Mouse (Mus musculus) stomach, embryonic 16.5 days (tissue): ENCODE results near the gene Pdik1l. TPM values are rescaled to one million over a fixed set of nuclear protein-coding genes. Genes with fewer than 3 reads are reported as not detected.
A peak's percentile ranks its signal among the peaks of the same experiment; 100 is the strongest.
"Not testable (repeated sequence)": the region's sequence is repeated elsewhere in the genome, so short reads cannot be mapped to it uniquely, and the experiment has no call there.

Experiments used
- ATAC-seq: fragments of 200-750 bp; cut with Nextera tagmentation; 2 replicates; pipeline ENCODE4 v1.8.0; 2017; ENCODE audit warnings: moderate number of reproducible peaks, moderate TSS enrichment; ENCODE audit not compliant: insufficient read depth, low FRiP score
- H3K27ac ChIP-seq: fragments of 300-500 bp; sonication (generic); 2 replicates; pipeline ENCODE4 v1.5.1; 2014; ENCODE audit warnings: low read length
- H3K27me3 ChIP-seq: fragments of 300-500 bp; sonication (generic); 2 replicates; pipeline ENCODE4 v1.6.1; 2014; ENCODE audit warnings: low read length, control low read depth, mixed read lengths; ENCODE audit not compliant: control insufficient read depth, insufficient read depth
- H3K36me3 ChIP-seq: fragments of 300-500 bp; sonication (generic); 2 replicates; pipeline ENCODE4 v1.6.1; 2014; ENCODE audit warnings: low read length; ENCODE audit not compliant: control insufficient read depth, insufficient read depth
- H3K4me1 ChIP-seq: fragments of 300-500 bp; sonication (generic); 2 replicates; pipeline ENCODE4 v1.6.1; 2014; ENCODE audit warnings: low read length, control low read depth, mixed read lengths; ENCODE audit not compliant: control insufficient read depth, insufficient read depth
- H3K4me2 ChIP-seq: fragments of 300-500 bp; sonication (generic); 2 replicates; pipeline ENCODE4 v1.6.1; 2014; ENCODE audit warnings: low read depth, low read length, mixed read lengths
- H3K4me3 ChIP-seq: fragments of 300-500 bp; sonication (generic); replicated peaks from 2 replicates; pipeline ENCODE4 v1.5.1; 2014; ENCODE audit warnings: mild to moderate bottlenecking, low read length
- H3K9ac ChIP-seq: fragments of 300-500 bp; sonication (generic); 2 replicates; pipeline ENCODE4 v1.6.1; 2014; ENCODE audit warnings: low read length
- H3K9me3 ChIP-seq: fragments of 300-500 bp; sonication (generic); replicated peaks from 2 replicates; pipeline ENCODE4 v1.6.1; 2016; ENCODE audit warnings: low read length, control low read depth; ENCODE audit not compliant: control insufficient read depth
- WGBS: fragments of 180-500 bp; shearing (Covaris S2); extraction: QIAGEN DNeasy Blood & Tissue Kit; methylation state at CpG from one replicate; pipeline ENCODE4 v1.1.7; 2014; 5-methylcytosine and 5-hydroxymethylcytosine counted together
- polyA plus RNA-seq: library from polyadenylated mRNA; unstranded; fragments of >200 nt; fragmentation: Nextera tagmentation; extraction: Ambion mirVana; gene quantifications from 2 replicates; pipeline ENCODE4 v1.2.1, GENCODE M21; 2015

Gene Pdik1l
- polyA plus RNA-seq, 1 experiment from 2014 or later, result 17.7 TPM

GRCm38 (mm10) chr4:134307367-134308072, 19.8 kb upstream of the Pdik1l start:
- peak overlapping the region; percentile 23 for H3K4me2 ChIP-seq
- no peaks in the 10 kb centered on the region for H3K9me3 ChIP-seq
- WGBS, result 8% methylated on average over 12 of the region's 12 CpGs
- no peak overlapping the region for H3K4me3 ChIP-seq
- no peaks in the 10 kb centered on the region for H3K27me3 ChIP-seq
- peaks cover 6% of the 10 kb centered on the region for H3K4me1 ChIP-seq
- no peak overlapping the region for H3K27ac ChIP-seq
- H3K36me3 ChIP-seq, result no peaks in the 10 kb centered on the region
- H3K9ac ChIP-seq, result no peak overlapping the region; the same call in 1 of the 2 replicates
- peak; percentile 71; the same call in 1 of the 2 replicates for ATAC-seq

DNA sequence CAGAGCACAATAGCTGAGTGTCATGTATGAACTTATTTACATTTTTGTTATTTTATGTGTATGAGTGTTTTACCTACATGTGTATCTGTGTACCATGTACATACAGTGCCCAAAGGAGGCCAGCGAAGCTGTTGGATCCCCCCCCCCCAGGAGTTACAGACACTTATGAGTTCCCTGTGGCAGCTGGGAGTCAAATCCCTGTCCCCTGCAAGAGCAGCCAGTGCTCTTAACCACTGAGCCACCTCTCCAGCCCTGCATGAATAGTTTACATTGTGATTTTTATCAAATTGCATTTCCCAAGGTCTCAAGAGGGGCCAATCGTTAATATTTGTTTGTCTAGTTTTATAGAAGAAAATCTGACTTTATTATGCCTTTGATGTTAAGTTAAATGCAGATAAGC, 19.3 kb upstream of the Pdik1l start:
- H3K27me3 ChIP-seq, result no peaks in the 10 kb centered on the region
- H3K4me3 ChIP-seq, result no peak overlapping the region
- H3K4me2 ChIP-seq, result peak overlapping the region; percentile 23; the same call in 1 of the 2 replicates
- no peaks in the 10 kb centered on the region for H3K9me3 ChIP-seq
- WGBS, result 38% methylated on average over 2 of the region's 2 CpGs
- no peaks in the 10 kb centered on the region for H3K36me3 ChIP-seq
- peaks cover 6% of the 10 kb centered on the region for H3K4me1 ChIP-seq
- no peak for ATAC-seq
- H3K9ac ChIP-seq, result no peak overlapping the region
- H3K27ac ChIP-seq, result no peak overlapping the region

- Histone ChIP-seq H3K4me3 (no peak overlapping the region), H3K9ac (no peak overlapping the region), H3K4me2 (no peak overlapping the region), H3K27me3 (no peaks in the 10 kb centered on the region), H3K9me3 (no peaks in the 10 kb centered on the region), H3K27ac (no peak overlapping the region), H3K36me3 (no peaks in the 10 kb centered on the region), H3K4me1 (0 out of 2 replicates have a peak, but pooled peaks cover under 1% of the 10 kb centered on the region)
- no peak for ATAC-seq
- WGBS, result 85% methylated on average over 5 of the region's 5 CpGs
Measured at GRCm38 (mm10) chr4:134302084-134302483, 14.4 kb upstream of the Pdik1l start.

DNA sequence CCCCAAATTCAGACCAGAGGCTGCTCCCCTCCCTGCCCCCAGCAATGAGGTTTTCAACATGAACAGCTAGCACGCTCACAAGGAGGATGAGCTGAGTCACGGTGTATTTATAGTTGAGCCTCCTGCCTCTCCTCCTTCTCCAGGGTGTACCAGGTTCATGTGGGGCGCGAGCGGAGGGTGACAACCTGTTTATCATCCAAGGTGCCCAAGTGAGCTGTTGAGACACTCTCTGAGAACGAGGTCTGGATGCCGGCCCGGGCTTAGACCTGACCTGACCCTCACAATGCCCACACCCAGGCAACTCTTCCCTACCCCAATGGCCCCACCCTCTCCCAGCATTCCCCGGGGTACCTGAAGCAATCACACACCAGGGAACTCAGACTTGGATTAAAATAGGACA, 12.6 kb upstream of the Pdik1l start:
- Histone ChIP-seq H3K4me3 (no peak overlapping the region), H3K36me3 (no peaks in the 10 kb centered on the region), H3K27me3 (no peaks in the 10 kb centered on the region), H3K27ac (no peak overlapping the region), H3K9ac (no peak overlapping the region), H3K9me3 (0 out of 2 replicates have a peak, but pooled peaks cover 2% of the 10 kb centered on the region), H3K4me1 (no peaks in the 10 kb centered on the region), H3K4me2 (no peak overlapping the region)
- no peak; the same call in 1 of the 2 replicates for ATAC-seq
- whole genome bisulfite sequencing, result 54% methylated on average over 9 of the region's 9 CpGs

GRCm38 (mm10) chr4:134299498-134299810, 11.8 kb upstream of the Pdik1l start:
- ATAC-seq, result no peak
- WGBS, result 57% methylated on average over 4 of the region's 4 CpGs
- H3K4me2 ChIP-seq, result no peak overlapping the region
- H3K9ac ChIP-seq, result no peak overlapping the region
- H3K9me3 ChIP-seq, result 0 out of 2 replicates have a peak, but pooled peaks cover 2% of the 10 kb centered on the region
- no peaks in the 10 kb centered on the region for H3K4me1 ChIP-seq
- no peaks in the 10 kb centered on the region for H3K36me3 ChIP-seq
- H3K27ac ChIP-seq, result no peak overlapping the region
- no peaks in the 10 kb centered on the region for H3K27me3 ChIP-seq
- no peak overlapping the region for H3K4me3 ChIP-seq

GRCm38 (mm10) chr4:134298626-134299497, 11.2 kb upstream of the Pdik1l start:
- Histone ChIP-seq H3K9ac (no peak overlapping the region), H3K4me2 (no peak overlapping the region), H3K9me3 (0 out of 2 replicates have a peak, but pooled peaks cover 2% of the 10 kb centered on the region), H3K4me1 (no peaks in the 10 kb centered on the region), H3K27ac (no peak overlapping the region), H3K4me3 (no peak overlapping the region), H3K36me3 (no peaks in the 10 kb centered on the region), H3K27me3 (no peaks in the 10 kb centered on the region)
- ATAC-seq, result no peak
- WGBS, result 71% methylated on average over 19 of the region's 19 CpGs

DNA sequence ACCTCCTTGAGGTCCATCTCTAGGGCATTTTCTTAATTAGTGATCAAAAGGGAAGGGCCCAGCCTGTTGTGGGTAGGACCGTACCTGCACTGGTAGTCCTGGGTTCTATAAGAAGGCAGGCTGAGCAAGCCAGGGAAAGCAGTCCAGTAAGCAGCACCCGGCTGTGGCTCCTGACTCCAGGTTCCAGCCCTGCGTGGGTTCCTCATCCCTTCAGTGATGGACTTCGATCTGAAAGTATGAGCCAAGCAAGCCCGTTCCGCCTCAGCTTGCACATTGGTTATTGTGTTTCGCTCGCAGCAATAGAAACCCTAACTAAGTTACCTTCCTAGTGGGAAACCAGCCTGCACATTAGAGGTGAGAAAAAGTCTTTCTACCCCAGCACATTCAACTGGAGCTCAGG, 9.7 kb upstream of the Pdik1l start:
- Histone ChIP-seq H3K4me2 (no peak overlapping the region), H3K9me3 (0 out of 2 replicates have a peak, but pooled peaks cover 2% of the 10 kb centered on the region), H3K27me3 (peaks cover 4% of the 10 kb centered on the region; the same call in 1 of the 2 replicates), H3K36me3 (no peaks in the 10 kb centered on the region), H3K27ac (no peak overlapping the region), H3K9ac (no peak overlapping the region), H3K4me1 (no peaks in the 10 kb centered on the region), H3K4me3 (no peak overlapping the region)
- ATAC-seq, result no peak
- 93% methylated on average over 8 of the region's 8 CpGs for WGBS

DNA sequence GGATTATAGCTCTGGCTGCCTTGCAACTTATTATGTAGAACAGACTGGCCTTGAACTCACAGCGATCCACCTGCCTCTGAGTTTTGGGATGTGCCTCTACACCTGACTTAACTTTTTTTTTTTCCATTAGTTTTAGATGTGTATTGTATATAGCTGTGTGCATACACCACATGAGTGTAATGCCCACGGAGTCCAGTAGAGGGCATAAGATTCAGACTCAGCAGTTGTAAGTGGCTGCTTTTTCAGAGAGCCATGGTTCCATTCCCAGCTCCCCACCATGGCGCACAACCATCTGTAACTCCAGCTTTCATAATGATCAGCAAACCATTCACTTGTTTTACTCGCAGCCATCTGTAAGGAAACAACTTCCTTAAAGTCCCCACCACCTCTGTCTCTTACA, 8.8 kb upstream of the Pdik1l start:
- WGBS, result 86% methylated on average over 4 of the region's 4 CpGs
- H3K9me3 ChIP-seq, result 0 out of 2 replicates have a peak, but pooled peaks cover 2% of the 10 kb centered on the region
- H3K27me3 ChIP-seq, result peaks cover 4% of the 10 kb centered on the region; the same call in 1 of the 2 replicates
- no peaks in the 10 kb centered on the region for H3K4me1 ChIP-seq
- H3K4me2 ChIP-seq, result no peak overlapping the region
- H3K4me3 ChIP-seq, result no peak overlapping the region
- no peak overlapping the region for H3K27ac ChIP-seq
- ATAC-seq, result no peak
- no peaks in the 10 kb centered on the region for H3K36me3 ChIP-seq
- H3K9ac ChIP-seq, result no peak overlapping the region

DNA sequence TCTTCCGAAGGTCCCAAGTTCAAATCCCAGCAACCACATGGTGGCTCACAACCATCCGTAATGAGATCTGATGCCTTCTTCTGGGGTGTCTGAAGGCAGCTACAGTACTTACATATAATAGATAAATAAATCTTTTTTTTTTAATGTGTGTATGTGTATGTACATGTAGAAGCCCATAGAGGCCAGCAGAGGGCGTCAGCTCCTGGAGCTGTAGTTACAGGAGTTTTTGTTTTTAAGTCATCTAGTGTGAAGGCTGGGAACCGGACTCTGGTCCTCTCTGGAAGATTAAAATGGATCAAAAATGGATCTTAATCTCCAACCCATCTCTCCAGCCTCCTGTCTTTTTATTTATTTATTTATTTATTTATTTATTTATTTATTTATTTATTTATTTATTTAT, 8.4 kb upstream of the Pdik1l start:
- not testable (repeated sequence) for H3K4me3 ChIP-seq, H3K27me3 ChIP-seq, H3K9me3 ChIP-seq, H3K9ac ChIP-seq, H3K4me1 ChIP-seq, H3K36me3 ChIP-seq, H3K27ac ChIP-seq, ATAC-seq, H3K4me2 ChIP-seq
- 91% methylated on average over 4 of the region's 4 CpGs for WGBS
